Mouse (Mus musculus): Measurements from ENCODE around the gene Pgap2.

The Pgap2 gene

GRCm38 (mm10) chr7:102209756-102210721, at the start of gene Pgap2, which contains the start of gene Nup98:
Pgap2 (plus strand) TSS chr7:102210208.
Nup98 (minus strand) TSS chr7:102210176.
- DNase-seq = peak; percentile 99 to 100

GRCm38 (mm10) chr7:102170300-102170699, 39.7 kb upstream of the Pgap2 start:
- DNase-seq = no peak

GRCm38 (mm10) chr7:102183849-102184248, 26.2 kb upstream of the Pgap2 start:
- no peak for DNase-seq

- DNase-seq = no peak
Observed at GRCm38 (mm10) chr7:102192356-102192755, 17.7 kb upstream of the Pgap2 start.

GRCm38 (mm10) chr7:102200576-102200975, 9.4 kb upstream of the Pgap2 start:
- DNase-seq = no peak

GRCm38 (mm10) chr7:102200996-102201785, 8.8 kb upstream of the Pgap2 start:
- DNase-seq = no peak

- DNase-seq = no peak
Observed at GRCm38 (mm10) chr7:102204296-102204857, 5.6 kb upstream of the Pgap2 start.

- no peak for DNase-seq
Observed at GRCm38 (mm10) chr7:102205646-102206045, 4.4 kb upstream of the Pgap2 start.

- no peak for DNase-seq
Observed at GRCm38 (mm10) chr7:102208806-102209363, 1.1 kb upstream of the Pgap2 start.

GRCm38 (mm10) chr7:102211071-102211470, 1.1 kb downstream of the Pgap2 start:
- no peak for DNase-seq

- DNase-seq = no peak
Observed at GRCm38 (mm10) chr7:102221899-102222298, 11.9 kb downstream of the Pgap2 start.

GRCm38 (mm10) chr7:102222336-102222735, 12.3 kb downstream of the Pgap2 start:
- DNase-seq = peak in 1 of 2 experiments; percentile 44

GRCm38 (mm10) chr7:102222830-102223556, 13.0 kb downstream of the Pgap2 start:
- DNase-seq = peak; percentile 35 to 53

GRCm38 (mm10) chr7:102223883-102224738, 14.1 kb downstream of the Pgap2 start:
- DNase-seq = no peak

- no peak for DNase-seq
Observed at GRCm38 (mm10) chr7:102226051-102226450, 16.0 kb downstream of the Pgap2 start.

GRCm38 (mm10) chr7:102228049-102228670, 18.2 kb downstream of the Pgap2 start:
- DNase-seq = no peak

- DNase-seq = no peak
Observed at GRCm38 (mm10) chr7:102229814-102230213, 19.8 kb downstream of the Pgap2 start.

GRCm38 (mm10) chr7:102233059-102233458, 23.1 kb downstream of the Pgap2 start:
- no peak for DNase-seq

GRCm38 (mm10) chr7:102238686-102239286, 28.8 kb downstream of the Pgap2 start:
- DNase-seq = no peak

- DNase-seq = no peak
Observed at GRCm38 (mm10) chr7:102239591-102239990, 29.6 kb downstream of the Pgap2 start.
